Mouse (Mus musculus): ENCODE measurements around the gene Adamts14. TPM values are rescaled to one million over a fixed set of nuclear protein-coding genes. Genes with fewer than 3 reads are reported as not detected.

The Adamts14 gene
- polyA plus RNA-seq, 1 experiment from 2014 or later: 1.3 TPM

DNA sequence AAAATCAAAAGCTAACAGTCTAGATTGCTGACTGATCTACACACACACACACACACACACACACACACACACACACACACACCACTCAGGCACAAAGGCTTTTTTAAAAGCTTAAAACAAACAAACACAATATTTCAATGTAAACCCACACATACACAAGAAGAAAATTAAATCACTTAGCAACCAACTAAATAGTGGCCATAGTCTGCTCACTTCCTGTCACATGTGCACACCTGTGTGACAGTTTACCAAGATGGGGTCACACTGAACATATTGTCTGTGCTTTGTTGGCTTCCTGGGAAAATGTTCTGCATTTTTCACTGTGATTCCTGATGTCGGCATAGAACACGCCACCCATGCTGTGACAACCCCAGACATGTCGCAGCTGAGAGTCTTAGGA lies 41.5 kb downstream of the Adamts14 start:
- Histone ChIP-seq H3K4me3 (no peak overlapping the region), H3K27ac (replicated peaks) (no peak overlapping the region), H3K9ac (no peak overlapping the region), H3K9me3 (no peaks in the 10 kb centered on the region), H3K4me1 (peaks cover 7% of the 10 kb centered on the region), H3K36me3 (no peaks in the 10 kb centered on the region), H3K27me3 (replicated peaks) (peaks cover 12% of the 10 kb centered on the region; the same call in 1 of the 2 replicates), H3K4me2 (no peak overlapping the region)
- no peak for ATAC-seq (ENCODE audit: extremely low read depth, insufficient number of reproducible peaks, low FRiP score, low TSS enrichment)
- whole genome bisulfite sequencing: 80% methylated on average over 3 of the region's 3 CpGs

- Histone ChIP-seq H3K27me3 (replicated peaks) (peaks cover 26% of the 10 kb centered on the region; the same call in 1 of the 2 replicates), H3K9ac (no peak overlapping the region), H3K4me3 (no peak overlapping the region), H3K27ac (replicated peaks) (peak overlapping the region; percentile 49; the same call in 1 of the 2 replicates), H3K36me3 (no peaks in the 10 kb centered on the region), H3K4me2 (no peak overlapping the region), H3K4me1 (peaks cover 12% of the 10 kb centered on the region), H3K9me3 (no peaks in the 10 kb centered on the region)
- WGBS: 28% methylated on average over 4 of the region's 4 CpGs
- peak; percentile 71; the same call in 1 of the 2 replicates for ATAC-seq (ENCODE audit: extremely low read depth, insufficient number of reproducible peaks, low FRiP score, low TSS enrichment)
Measured at GRCm38 (mm10) chr10:61226784-61227396, 46.3 kb downstream of the Adamts14 start.

DNA sequence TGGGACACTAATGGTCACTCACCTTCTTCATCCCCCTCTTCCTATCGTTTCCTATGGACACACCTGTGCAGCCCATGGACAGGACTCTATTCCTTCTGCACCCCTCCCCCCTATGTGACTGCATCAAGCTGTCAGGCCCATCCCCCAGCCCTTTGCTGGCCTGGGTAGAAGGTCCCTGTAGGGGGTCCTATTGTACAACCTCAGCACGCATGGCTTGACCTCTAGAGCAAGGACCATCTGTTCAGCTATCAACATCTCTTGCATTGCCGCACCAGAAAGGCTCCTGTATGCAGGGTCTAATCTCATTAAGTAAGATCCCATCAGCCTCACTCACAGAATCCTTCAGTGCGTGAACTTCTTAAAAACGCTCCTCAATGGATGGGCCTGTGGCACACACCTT lies 47.5 kb downstream of the Adamts14 start:
- H3K36me3 ChIP-seq: no peaks in the 10 kb centered on the region
- no peak overlapping the region for H3K9ac ChIP-seq
- H3K27me3 ChIP-seq (replicated peaks): peaks cover 26% of the 10 kb centered on the region; the same call in 1 of the 2 replicates
- peaks cover 12% of the 10 kb centered on the region for H3K4me1 ChIP-seq
- H3K27ac ChIP-seq (replicated peaks): no peak overlapping the region
- H3K4me3 ChIP-seq: no peak overlapping the region
- no peaks in the 10 kb centered on the region for H3K9me3 ChIP-seq
- 78% methylated on average over 5 of the region's 5 CpGs for WGBS
- H3K4me2 ChIP-seq: no peak overlapping the region
- ATAC-seq (ENCODE audit: extremely low read depth, insufficient number of reproducible peaks, low FRiP score, low TSS enrichment): no peak

DNA sequence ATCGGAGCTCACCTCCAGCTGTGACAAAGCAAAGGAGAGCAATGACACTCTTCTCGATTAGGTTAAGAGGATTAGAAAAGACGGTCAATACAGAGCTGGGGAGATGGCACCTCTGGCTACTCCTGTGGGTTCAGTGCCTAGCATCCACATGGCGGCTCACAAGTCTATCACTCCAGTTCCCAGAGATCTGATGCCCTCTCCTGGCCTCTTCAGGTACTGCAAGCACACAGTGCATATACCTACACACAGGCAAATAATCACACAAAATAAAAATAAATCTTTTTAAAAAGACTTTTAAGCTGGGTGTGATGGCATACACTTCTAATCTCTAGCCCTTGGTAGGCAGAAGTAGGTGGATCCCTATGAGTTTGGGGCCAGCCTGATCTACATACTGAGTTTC lies 53.9 kb downstream of the Adamts14 start:
- peaks cover 12% of the 10 kb centered on the region; the same call in 1 of the 2 replicates for H3K9me3 ChIP-seq
- H3K36me3 ChIP-seq: no peaks in the 10 kb centered on the region
- WGBS: 90% methylated on average over 4 of the region's 4 CpGs
- H3K4me2 ChIP-seq: no peak overlapping the region
- no peak overlapping the region for H3K4me3 ChIP-seq
- ATAC-seq (ENCODE audit: extremely low read depth, insufficient number of reproducible peaks, low FRiP score, low TSS enrichment): no peak
- no peak overlapping the region for H3K27ac ChIP-seq (replicated peaks)
- no peak overlapping the region for H3K9ac ChIP-seq
- no peaks in the 10 kb centered on the region for H3K4me1 ChIP-seq
- H3K27me3 ChIP-seq (replicated peaks): peaks cover 8% of the 10 kb centered on the region; the same call in 1 of the 2 replicates

DNA sequence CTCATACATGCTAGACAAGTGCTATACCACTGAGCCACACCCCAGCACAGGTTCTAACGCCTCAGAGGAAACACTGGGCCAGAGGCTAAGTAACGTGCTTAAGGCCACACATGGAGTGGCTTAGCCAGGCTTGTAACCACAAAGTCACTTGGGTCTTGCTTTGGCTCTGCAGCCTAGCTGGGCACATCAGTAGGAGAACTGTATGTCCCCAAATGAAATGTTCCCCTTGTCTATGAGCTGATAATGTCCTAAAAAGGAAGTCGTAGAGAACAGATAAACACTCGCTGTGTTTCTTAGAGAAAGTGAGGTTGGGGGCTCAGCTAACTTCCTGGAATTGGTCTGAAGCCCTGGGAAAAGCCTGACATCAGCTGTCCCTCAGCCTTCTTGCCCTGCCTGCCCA lies 57.1 kb downstream of the Adamts14 start:
- H3K4me3 ChIP-seq: no peak overlapping the region
- H3K4me2 ChIP-seq: no peak overlapping the region
- 0 out of 2 replicates have a peak, but pooled peaks cover 6% of the 10 kb centered on the region for H3K4me1 ChIP-seq
- WGBS: 53% methylated on average over 4 of the region's 4 CpGs
- H3K27ac ChIP-seq (replicated peaks): no peak overlapping the region
- H3K36me3 ChIP-seq: no peaks in the 10 kb centered on the region
- H3K9ac ChIP-seq: no peak overlapping the region
- peaks cover 12% of the 10 kb centered on the region; the same call in 1 of the 2 replicates for H3K9me3 ChIP-seq
- ATAC-seq (ENCODE audit: extremely low read depth, insufficient number of reproducible peaks, low FRiP score, low TSS enrichment): no peak
- peaks cover 18% of the 10 kb centered on the region for H3K27me3 ChIP-seq (replicated peaks)

- no peak overlapping the region for H3K4me2 ChIP-seq
- WGBS: 93% methylated on average over 6 of the region's 6 CpGs
- no peak overlapping the region for H3K4me3 ChIP-seq
- ATAC-seq (ENCODE audit: extremely low read depth, insufficient number of reproducible peaks, low FRiP score, low TSS enrichment): no peak
- 0 out of 2 replicates have a peak, but pooled peaks cover 6% of the 10 kb centered on the region for H3K4me1 ChIP-seq
- peaks cover 12% of the 10 kb centered on the region; the same call in 1 of the 2 replicates for H3K9me3 ChIP-seq
- no peak overlapping the region for H3K27ac ChIP-seq (replicated peaks)
- H3K27me3 ChIP-seq (replicated peaks): peaks cover 18% of the 10 kb centered on the region
- no peaks in the 10 kb centered on the region for H3K36me3 ChIP-seq
- H3K9ac ChIP-seq: no peak overlapping the region
Measured at GRCm38 (mm10) chr10:61215658-61216057, 57.6 kb downstream of the Adamts14 start.

DNA sequence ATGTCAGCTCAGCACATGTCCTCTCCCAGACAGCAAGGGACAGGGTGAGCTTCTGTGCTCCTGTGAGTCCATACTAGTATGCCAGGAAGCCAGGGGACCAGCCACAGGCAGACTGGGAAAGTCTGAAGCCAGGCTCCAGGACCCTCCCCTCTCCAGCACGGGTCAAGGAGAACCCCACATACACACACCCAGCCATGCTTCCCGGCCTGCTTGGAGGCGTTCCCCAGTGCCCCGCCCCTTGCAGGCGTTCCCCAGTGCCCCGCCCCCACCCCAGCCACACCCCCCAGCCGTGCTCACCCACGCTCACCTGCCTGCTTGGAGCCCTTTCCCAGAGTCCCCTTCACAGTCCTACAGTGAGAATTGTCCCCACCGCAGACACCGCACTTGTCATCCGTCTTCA lies 60.4 kb downstream of the Adamts14 start:
- H3K9ac ChIP-seq: no peak overlapping the region
- no peak overlapping the region for H3K27ac ChIP-seq (replicated peaks)
- H3K4me1 ChIP-seq: peaks cover 14% of the 10 kb centered on the region; the same call in 1 of the 2 replicates
- ATAC-seq (ENCODE audit: extremely low read depth, insufficient number of reproducible peaks, low FRiP score, low TSS enrichment): no peak
- H3K4me3 ChIP-seq: no peak overlapping the region
- peaks cover 15% of the 10 kb centered on the region for H3K27me3 ChIP-seq (replicated peaks)
- 9% methylated on average over 11 of the region's 11 CpGs for WGBS
- H3K36me3 ChIP-seq: no peaks in the 10 kb centered on the region
- H3K9me3 ChIP-seq: peaks cover 4% of the 10 kb centered on the region; the same call in 1 of the 2 replicates
- no peak overlapping the region; the same call in 1 of the 2 replicates for H3K4me2 ChIP-seq

- Histone ChIP-seq H3K4me1 (peaks cover 14% of the 10 kb centered on the region; the same call in 1 of the 2 replicates), H3K9me3 (peaks cover 4% of the 10 kb centered on the region; the same call in 1 of the 2 replicates), H3K4me2 (no peak overlapping the region), H3K36me3 (no peaks in the 10 kb centered on the region), H3K27ac (replicated peaks) (no peak overlapping the region), H3K9ac (no peak overlapping the region), H3K27me3 (replicated peaks) (peaks cover 15% of the 10 kb centered on the region), H3K4me3 (no peak overlapping the region)
- ATAC-seq (ENCODE audit: extremely low read depth, insufficient number of reproducible peaks, low FRiP score, low TSS enrichment): no peak
- 10% methylated on average over 13 of the region's 13 CpGs for WGBS
Measured at GRCm38 (mm10) chr10:61211743-61212142, 61.5 kb downstream of the Adamts14 start.

GRCm38 (mm10) chr10:61211105-61211504 lies 62.1 kb downstream of the Adamts14 start:
- Histone ChIP-seq H3K27me3 (replicated peaks) (peaks cover 15% of the 10 kb centered on the region), H3K9ac (no peak overlapping the region), H3K4me2 (no peak overlapping the region), H3K4me1 (peaks cover 14% of the 10 kb centered on the region; the same call in 1 of the 2 replicates), H3K27ac (replicated peaks) (no peak overlapping the region), H3K9me3 (peaks cover 4% of the 10 kb centered on the region; the same call in 1 of the 2 replicates), H3K4me3 (no peak overlapping the region), H3K36me3 (no peaks in the 10 kb centered on the region)
- 70% methylated on average over 4 of the region's 4 CpGs for whole genome bisulfite sequencing
- ATAC-seq (ENCODE audit: extremely low read depth, insufficient number of reproducible peaks, low FRiP score, low TSS enrichment): no peak

DNA sequence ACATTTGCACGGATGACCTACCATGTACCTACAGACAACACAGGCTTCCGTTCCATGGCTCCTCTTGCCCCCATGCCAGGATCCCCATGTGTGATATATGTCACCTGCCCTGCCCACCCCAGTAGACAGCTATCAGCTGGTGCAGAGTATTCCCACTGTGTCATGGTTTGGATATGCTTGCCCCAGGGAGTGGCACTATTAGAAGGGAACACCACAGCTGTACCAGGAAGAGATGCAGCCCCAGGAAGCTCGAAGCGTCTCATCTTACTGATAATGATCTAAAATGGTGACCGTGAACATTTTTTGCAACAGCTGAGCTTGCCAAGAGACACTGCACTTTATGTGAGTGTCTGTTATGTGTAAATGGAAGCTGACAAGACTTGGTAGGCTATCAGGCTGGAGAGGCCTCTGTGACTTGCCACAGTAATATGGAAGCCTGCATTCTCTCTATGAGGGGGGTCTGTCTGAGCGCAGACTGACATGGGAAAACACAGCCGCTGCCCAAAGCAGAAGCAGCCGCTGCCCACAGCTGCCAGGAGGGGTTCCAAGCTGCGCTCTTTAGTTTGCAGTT lies 65.0 kb downstream of the Adamts14 start:
- H3K9me3 ChIP-seq: no peaks in the 10 kb centered on the region
- H3K27me3 ChIP-seq (replicated peaks): peaks cover 9% of the 10 kb centered on the region
- 60% methylated on average over 9 of the region's 9 CpGs for WGBS
- ATAC-seq (ENCODE audit: extremely low read depth, insufficient number of reproducible peaks, low FRiP score, low TSS enrichment): no peak
- H3K9ac ChIP-seq: no peak overlapping the region
- H3K4me1 ChIP-seq: peaks cover 19% of the 10 kb centered on the region
- no peak overlapping the region for H3K4me2 ChIP-seq
- no peak overlapping the region for H3K4me3 ChIP-seq
- H3K27ac ChIP-seq (replicated peaks): no peak overlapping the region
- H3K36me3 ChIP-seq: no peaks in the 10 kb centered on the region

DNA sequence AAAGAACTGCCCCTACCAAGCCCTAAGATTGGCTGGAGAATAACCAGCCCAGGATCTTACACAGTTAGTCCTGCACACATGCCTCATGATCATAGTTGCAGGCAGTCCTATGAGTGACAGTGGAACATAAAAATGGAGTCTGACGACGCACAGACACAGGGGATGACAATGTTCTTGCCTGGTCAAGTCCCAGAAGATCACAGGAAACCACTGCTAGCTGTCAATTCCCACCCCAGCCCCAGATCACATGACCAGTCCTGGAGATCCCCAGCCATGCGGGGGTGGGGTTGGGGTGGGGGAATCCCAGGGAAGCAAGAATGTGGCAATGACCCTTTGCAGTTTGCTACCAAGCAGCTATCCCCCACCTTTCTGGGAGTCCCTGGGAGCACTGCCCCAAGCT lies 69.3 kb downstream of the Adamts14 start:
- H3K4me3 ChIP-seq: no peak overlapping the region
- no peak overlapping the region for H3K9ac ChIP-seq
- WGBS: 36% methylated on average over 3 of the region's 3 CpGs
- no peak overlapping the region for H3K27ac ChIP-seq (replicated peaks)
- H3K4me1 ChIP-seq: peaks cover 10% of the 10 kb centered on the region
- ATAC-seq (ENCODE audit: extremely low read depth, insufficient number of reproducible peaks, low FRiP score, low TSS enrichment): no peak
- H3K27me3 ChIP-seq (replicated peaks): peaks cover 9% of the 10 kb centered on the region; the same call in 1 of the 2 replicates
- H3K36me3 ChIP-seq: no peaks in the 10 kb centered on the region
- H3K9me3 ChIP-seq: no peaks in the 10 kb centered on the region
- H3K4me2 ChIP-seq: no peak overlapping the region

All from heart, embryonic 13.5 days (tissue).